Comparison of ENCODE assay signal across 24 mouse cellular contexts in the genomic region with DNA sequence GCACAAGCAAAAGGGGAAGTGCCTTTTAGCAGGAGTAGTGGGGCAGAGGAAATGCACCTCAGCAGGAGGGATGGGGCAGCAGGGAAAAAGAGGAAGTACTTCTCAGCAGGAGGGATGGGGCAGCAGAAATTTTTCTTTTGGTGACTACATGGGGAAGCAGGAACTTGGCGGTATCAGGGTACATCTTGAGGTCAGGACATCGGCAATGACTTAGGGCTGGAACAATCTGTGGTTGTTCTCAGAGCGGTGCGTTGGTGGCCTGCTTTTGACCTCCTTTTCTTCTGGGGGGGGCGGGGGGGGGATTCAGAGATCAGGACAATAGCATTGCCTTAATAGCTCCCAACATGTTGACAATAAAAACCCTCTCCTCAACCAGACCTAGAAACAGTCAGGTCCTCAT. TPM values are rescaled to one million over a fixed set of nuclear protein-coding genes. Genes with fewer than 3 reads are reported as not detected.
"Had no signal": no experiment of that assay in that cellular context is flagged by ENCODE, and none has a peak within 500 bp of the region (broad histone marks: within the 10 kb centered on the region; RNA-seq: fewer than 3 reads in every experiment).

A gene (plus strand): TSS at position 301 of the 400 bp plus-strand sequence.

RNA-seq across cellular contexts. Expression of the gene that starts here (rescaled TPM):
- total RNA-seq: hindbrain, postnatal 0 days; layer of hippocampus, adult 18-20 months; layer of hippocampus, postnatal 36 days had no signal
- polyA plus RNA-seq: heart, embryonic 11.5 days; heart, embryonic 12.5 days; heart, embryonic 13.5 days; heart, embryonic 14.5 days; heart, embryonic 15.5 days; heart, embryonic 16.5 days; heart, postnatal 0 days; hindbrain, embryonic 10.5 days; hindbrain, embryonic 11.5 days; hindbrain, embryonic 13.5 days; hindbrain, embryonic 14.5 days; hindbrain, embryonic 15.5 days; hindbrain, embryonic 16.5 days; hindbrain, postnatal 0 days; intestine, embryonic 14.5 days; intestine, embryonic 15.5 days; intestine, embryonic 16.5 days; intestine, postnatal 0 days; kidney, embryonic 14.5 days; kidney, embryonic 15.5 days; kidney, embryonic 16.5 days; kidney, postnatal 0 days had no signal
